Comparison of ENCODE assay signal across 9 mouse cellular contexts in genomic region chr5:109682921-109683320, GRCm38 (mm10).
"Had no signal": no experiment of that assay in that cellular context is flagged by ENCODE, and none has a peak within 500 bp of the region (broad histone marks: within the 10 kb centered on the region; RNA-seq: fewer than 3 reads in every experiment).

No protein-coding gene starts in this region.

- DNase-seq: lung, adult 18-20 months; lung, embryonic 14.5 days; lung, postnatal 10 days; lung, postnatal 4 days; midbrain, embryonic 14.5 days; right cerebral cortex, postnatal 14 days; thymus, adult 2 months; thymus, postnatal 25 days; thymus, postnatal 4 days had no signal
